Mouse (Mus musculus): ENCODE data around the gene BC067074. TPM values are rescaled to one million over a fixed set of nuclear protein-coding genes. Genes with fewer than 3 reads are reported as not detected.
"Not testable (repeated sequence)": the region's sequence is repeated elsewhere in the genome, so short reads cannot be mapped to it uniquely, and the experiment has no call there.

The BC067074 gene
- polyA plus RNA-seq, 1 experiment from 2014 or later, result 8.3 TPM

DNA sequence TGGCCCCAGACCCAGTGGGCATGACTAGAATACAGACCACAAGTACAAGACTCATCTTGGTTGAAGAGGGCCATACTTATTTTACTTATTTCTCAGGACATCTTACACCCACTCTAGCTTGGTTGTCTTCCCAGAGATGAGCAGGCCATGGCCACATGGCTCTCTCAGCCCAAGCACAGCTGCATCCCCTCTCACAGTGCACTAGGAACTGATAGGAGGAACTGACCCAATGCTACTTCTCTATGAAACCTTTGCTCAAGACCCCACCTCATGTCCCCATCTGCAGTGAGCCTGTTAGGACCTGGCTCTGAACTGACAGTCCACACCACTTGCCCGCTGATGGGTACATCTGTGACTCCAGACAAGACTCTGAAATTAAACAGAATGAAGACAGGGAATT is 88.8 kb downstream of the BC067074 start:
- H3K27ac ChIP-seq, result no peak overlapping the region
- ATAC-seq (ENCODE audit: insufficient number of reproducible peaks, insufficient read depth, low FRiP score, low TSS enrichment), result no peak
- H3K36me3 ChIP-seq, result no peaks in the 10 kb centered on the region
- H3K9ac ChIP-seq, result no peak overlapping the region
- no peaks in the 10 kb centered on the region for H3K4me1 ChIP-seq
- WGBS, result 85% methylated on average over 1 of the region's 1 CpGs
- H3K27me3 ChIP-seq, result no peaks in the 10 kb centered on the region
- no peaks in the 10 kb centered on the region for H3K9me3 ChIP-seq
- no peak overlapping the region for H3K4me2 ChIP-seq (replicated peaks)
- H3K4me3 ChIP-seq, result no peak overlapping the region

DNA sequence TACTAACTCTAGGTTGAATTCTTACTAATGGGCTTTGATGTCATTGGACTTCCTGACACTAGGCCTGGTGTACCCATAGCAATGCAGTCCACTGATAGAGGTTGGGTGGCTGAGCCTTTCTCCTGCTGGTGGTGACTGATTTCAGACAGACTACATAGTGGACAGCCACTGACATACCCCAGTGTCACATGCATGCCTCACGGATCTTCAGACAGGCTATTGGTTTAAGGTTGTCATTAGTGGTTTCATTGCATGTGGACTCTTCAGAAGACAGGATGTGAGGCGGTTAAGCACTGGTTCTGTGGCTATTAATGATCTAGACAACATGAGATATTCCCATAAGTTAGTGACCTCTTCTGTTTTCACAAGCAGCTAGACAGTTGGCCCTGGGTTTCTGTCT is 89.2 kb downstream of the BC067074 start:
- Histone ChIP-seq H3K4me2 (replicated peaks) (no peak overlapping the region), H3K9me3 (no peaks in the 10 kb centered on the region), H3K4me1 (no peaks in the 10 kb centered on the region), H3K9ac (no peak overlapping the region), H3K27ac (no peak overlapping the region), H3K27me3 (no peaks in the 10 kb centered on the region), H3K36me3 (no peaks in the 10 kb centered on the region), H3K4me3 (no peak overlapping the region)
- ATAC-seq (ENCODE audit: insufficient number of reproducible peaks, insufficient read depth, low FRiP score, low TSS enrichment), result no peak
- 86% methylated on average over 2 of the region's 2 CpGs for WGBS

DNA sequence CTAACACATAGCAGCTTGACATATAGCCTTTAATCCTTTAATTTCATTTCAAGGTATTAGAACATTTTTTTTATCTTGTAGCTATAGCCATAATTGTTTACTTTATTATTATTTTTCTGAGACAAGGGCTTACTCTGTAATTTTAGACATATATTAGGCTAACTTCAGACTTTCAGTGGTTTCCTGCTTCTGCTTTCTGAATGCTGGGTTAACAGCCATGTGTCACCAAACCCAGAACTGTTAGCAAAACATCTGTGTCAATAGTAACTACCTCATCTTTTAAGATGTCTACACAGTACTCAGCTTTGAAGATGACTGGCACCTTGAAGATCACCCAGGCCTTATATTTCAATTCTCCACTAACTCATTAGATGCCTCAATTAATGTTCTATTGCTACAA is 89.8 kb downstream of the BC067074 start:
- not testable (repeated sequence) for ATAC-seq (ENCODE audit: insufficient number of reproducible peaks, insufficient read depth, low FRiP score, low TSS enrichment); H3K9me3 ChIP-seq; H3K4me2 ChIP-seq (replicated peaks); H3K27ac ChIP-seq; H3K4me1 ChIP-seq; H3K27me3 ChIP-seq; H3K4me3 ChIP-seq; H3K9ac ChIP-seq; H3K36me3 ChIP-seq

DNA sequence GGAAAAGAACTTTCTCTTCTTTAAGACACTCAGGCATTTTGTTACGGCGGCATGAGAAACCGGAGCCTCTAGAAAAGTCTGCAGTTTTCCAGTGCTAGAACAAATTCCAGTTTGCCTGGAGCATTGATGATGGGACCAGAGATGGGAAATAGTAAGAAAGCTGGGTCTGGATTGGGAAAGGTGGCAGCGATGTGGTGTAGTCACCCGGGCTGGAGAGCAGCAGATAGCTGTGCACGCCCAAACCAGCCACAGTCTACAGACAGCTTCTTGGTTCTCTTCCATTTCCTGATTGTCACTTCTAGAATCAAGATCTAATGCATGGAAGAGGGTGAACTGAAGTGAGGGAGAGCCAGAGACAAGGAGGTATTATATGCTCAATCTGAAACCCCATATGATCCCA is 100.4 kb downstream of the BC067074 start:
- H3K4me1 ChIP-seq, result no peaks in the 10 kb centered on the region
- no peak overlapping the region for H3K27ac ChIP-seq
- no peaks in the 10 kb centered on the region for H3K36me3 ChIP-seq
- H3K4me3 ChIP-seq, result no peak overlapping the region
- no peak overlapping the region for H3K9ac ChIP-seq
- WGBS, result 91% methylated on average over 6 of the region's 6 CpGs
- H3K4me2 ChIP-seq (replicated peaks), result no peak overlapping the region
- H3K9me3 ChIP-seq, result no peaks in the 10 kb centered on the region
- H3K27me3 ChIP-seq, result no peaks in the 10 kb centered on the region
- no peak for ATAC-seq (ENCODE audit: insufficient number of reproducible peaks, insufficient read depth, low FRiP score, low TSS enrichment)

DNA sequence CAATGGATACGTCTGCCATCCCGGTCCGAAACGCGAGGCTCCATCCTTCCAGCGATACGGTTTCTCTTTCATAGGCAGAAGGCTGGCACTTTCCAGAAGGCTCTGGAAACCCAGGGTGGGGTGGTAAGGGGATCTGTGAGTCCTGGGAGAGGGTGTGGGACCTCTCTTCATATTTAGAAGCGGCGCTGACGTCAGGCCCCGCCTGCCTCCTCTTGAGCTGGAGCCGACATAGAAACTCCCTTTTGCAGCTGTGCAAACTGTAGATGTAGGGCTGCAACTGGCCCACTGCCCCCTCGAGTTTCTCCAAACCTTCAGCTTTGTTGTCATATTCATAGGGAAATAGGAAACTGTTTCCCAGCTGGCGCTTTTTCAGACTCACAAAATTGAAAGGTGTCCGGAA is 101.6 kb downstream of the BC067074 start:
- H3K9ac ChIP-seq, result no peak overlapping the region
- no peaks in the 10 kb centered on the region for H3K4me1 ChIP-seq
- H3K36me3 ChIP-seq, result no peaks in the 10 kb centered on the region
- H3K4me3 ChIP-seq, result no peak overlapping the region
- H3K9me3 ChIP-seq, result no peaks in the 10 kb centered on the region
- no peak for ATAC-seq (ENCODE audit: insufficient number of reproducible peaks, insufficient read depth, low FRiP score, low TSS enrichment)
- H3K27ac ChIP-seq, result no peak overlapping the region
- no peaks in the 10 kb centered on the region for H3K27me3 ChIP-seq
- no peak overlapping the region for H3K4me2 ChIP-seq (replicated peaks)
- WGBS, result 78% methylated on average over 15 of the region's 15 CpGs

DNA sequence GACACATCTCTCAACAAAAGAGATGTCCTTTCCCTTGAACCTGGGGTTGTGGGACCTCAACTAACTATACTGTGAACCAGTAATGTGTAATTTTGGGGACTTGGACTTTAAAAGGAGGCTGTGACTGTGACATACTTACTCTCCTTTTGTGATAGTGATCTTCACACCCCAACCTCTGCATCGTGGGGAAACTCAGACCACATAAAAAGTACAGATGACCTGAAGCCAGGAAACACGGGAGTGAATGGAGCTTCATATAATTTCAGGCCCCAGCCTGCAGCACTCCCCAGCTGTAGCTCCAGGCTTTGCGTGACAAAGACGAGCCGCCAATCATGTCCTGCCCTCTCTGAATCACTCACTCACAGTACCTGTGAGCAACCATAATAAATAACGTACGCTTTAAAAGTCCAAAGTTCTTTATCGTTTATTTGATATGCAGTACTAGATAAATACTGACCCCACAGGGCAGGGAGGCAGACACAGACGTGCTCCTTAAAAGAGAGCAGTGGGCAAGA is 104.1 kb downstream of the BC067074 start:
- Histone ChIP-seq H3K4me1 (no peaks in the 10 kb centered on the region), H3K27me3 (no peaks in the 10 kb centered on the region), H3K4me2 (replicated peaks) (no peak overlapping the region), H3K27ac (no peak overlapping the region), H3K9me3 (no peaks in the 10 kb centered on the region), H3K36me3 (no peaks in the 10 kb centered on the region), H3K9ac (no peak overlapping the region), H3K4me3 (no peak overlapping the region)
- no peak for ATAC-seq (ENCODE audit: insufficient number of reproducible peaks, insufficient read depth, low FRiP score, low TSS enrichment)
- WGBS, result 79% methylated on average over 9 of the region's 9 CpGs

DNA sequence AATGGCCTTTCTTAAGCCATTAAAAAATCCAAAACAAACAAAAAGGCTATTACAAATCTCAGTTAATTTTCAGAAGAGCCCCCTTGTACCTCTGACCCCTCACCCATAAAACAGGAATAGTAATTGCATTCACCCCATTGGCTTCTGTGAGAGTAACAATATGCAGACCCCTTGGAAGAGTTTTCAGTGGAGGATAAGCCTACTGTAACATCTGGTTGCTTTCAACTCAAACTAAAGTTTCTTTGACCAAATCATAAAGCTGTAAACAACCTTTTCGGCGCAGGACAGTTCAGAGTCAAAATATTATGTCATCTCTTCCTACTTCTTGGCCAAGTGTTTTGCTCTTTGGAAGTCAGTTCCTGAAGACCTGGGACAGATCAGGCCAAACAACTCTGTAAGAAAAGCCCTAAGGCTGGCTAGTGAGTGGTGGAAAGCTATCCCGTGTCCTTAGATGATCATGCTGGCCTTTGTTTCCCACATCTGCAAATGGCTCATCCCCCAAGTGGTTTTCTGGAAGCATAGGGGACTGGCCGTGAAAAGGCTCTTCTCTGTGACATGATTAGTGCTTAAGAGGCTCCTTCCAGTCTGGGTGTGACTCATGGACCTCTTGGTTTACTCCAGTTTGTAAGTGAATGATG is 108.5 kb downstream of the BC067074 start:
- H3K9me3 ChIP-seq, result no peaks in the 10 kb centered on the region

DNA sequence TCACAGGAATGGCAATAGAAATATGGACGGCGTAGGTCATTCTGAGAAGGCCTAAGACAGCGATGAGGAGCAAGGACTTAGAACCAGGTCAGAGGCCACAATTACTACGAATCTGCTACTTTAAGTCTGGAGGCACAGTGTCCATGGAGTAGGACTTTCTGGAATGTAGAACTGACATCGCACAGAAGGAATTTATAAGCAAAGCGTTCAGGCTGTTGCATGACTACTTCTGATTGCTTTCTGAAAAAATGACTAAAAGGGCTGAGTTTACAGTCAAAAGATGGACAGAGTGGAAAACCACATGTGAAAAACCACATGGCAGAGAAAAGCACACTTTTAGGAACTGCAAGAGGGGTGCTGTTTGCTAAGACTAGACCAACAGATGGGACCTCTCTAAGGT is 110.7 kb downstream of the BC067074 start:
- no peak overlapping the region for H3K4me3 ChIP-seq
- no peak overlapping the region for H3K9ac ChIP-seq
- 78% methylated on average over 6 of the region's 6 CpGs for WGBS
- no peaks in the 10 kb centered on the region for H3K9me3 ChIP-seq
- peaks cover 5% of the 10 kb centered on the region for H3K4me1 ChIP-seq
- no peak for ATAC-seq (ENCODE audit: insufficient number of reproducible peaks, insufficient read depth, low FRiP score, low TSS enrichment)
- no peaks in the 10 kb centered on the region for H3K27me3 ChIP-seq
- H3K4me2 ChIP-seq (replicated peaks), result no peak overlapping the region
- H3K27ac ChIP-seq, result no peak overlapping the region
- H3K36me3 ChIP-seq, result no peaks in the 10 kb centered on the region

More for the DNA sequence above, 108.5 kb downstream of the BC067074 start:
- no peak overlapping the region for H3K9ac ChIP-seq
- peaks cover 5% of the 10 kb centered on the region for H3K4me1 ChIP-seq
- H3K27ac ChIP-seq, result no peak overlapping the region
- no peak overlapping the region for H3K4me2 ChIP-seq (replicated peaks)
- H3K36me3 ChIP-seq, result no peaks in the 10 kb centered on the region
- no peaks in the 10 kb centered on the region for H3K27me3 ChIP-seq
- ATAC-seq (ENCODE audit: insufficient number of reproducible peaks, insufficient read depth, low FRiP score, low TSS enrichment), result no peak
- H3K4me3 ChIP-seq, result no peak overlapping the region
- WGBS, result 77% methylated on average over 4 of the region's 4 CpGs

DNA sequence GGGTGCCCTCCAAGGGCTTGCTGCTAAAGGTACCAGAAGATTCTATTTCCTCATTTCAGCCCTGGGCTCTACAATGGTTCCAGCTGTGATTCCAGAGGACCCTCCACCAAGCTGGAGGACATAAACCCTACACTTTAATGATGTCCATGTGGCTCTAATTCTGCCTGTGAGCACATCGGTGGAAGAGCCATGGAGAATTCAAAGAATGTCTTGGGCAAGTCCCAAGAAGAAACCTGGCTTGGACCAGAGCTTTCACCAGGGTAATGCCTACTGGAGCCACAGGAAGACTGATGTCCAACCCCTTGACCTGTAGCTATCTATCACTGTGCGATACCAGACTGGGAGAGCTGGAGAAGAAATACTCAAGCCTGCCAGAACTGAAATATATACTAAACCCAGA is 111.2 kb downstream of the BC067074 start:
- no peak overlapping the region for H3K27ac ChIP-seq
- WGBS, result 60% methylated on average over 2 of the region's 2 CpGs
- ATAC-seq (ENCODE audit: insufficient number of reproducible peaks, insufficient read depth, low FRiP score, low TSS enrichment), result no peak

DNA sequence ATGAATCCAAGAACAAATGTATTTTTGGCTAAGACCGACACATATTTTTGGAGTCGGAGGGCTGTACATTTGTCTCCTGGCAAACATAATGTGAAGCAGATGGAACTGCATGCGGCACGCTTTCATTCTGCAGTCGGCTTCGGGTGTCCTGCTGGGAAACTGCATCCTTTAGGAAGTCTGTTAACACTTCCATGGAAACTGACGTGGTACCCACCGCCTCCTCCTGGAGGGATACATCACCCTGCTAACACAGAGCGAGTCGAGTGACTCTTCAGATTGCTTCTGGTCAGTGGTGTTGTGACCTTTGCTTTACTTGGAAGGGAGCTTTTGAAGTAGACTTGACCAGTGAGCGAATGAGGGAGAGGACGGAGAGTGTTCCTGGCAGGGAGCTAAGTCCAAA is 117.0 kb downstream of the BC067074 start:
- Histone ChIP-seq H3K27ac (0 out of 2 replicates have a peak overlapping the region, but pooled peaks have one; percentile 36), H3K4me1 (0 out of 2 replicates have a peak, but pooled peaks cover 3% of the 10 kb centered on the region), H3K36me3 (no peaks in the 10 kb centered on the region), H3K4me2 (replicated peaks) (no peak overlapping the region), H3K4me3 (no peak overlapping the region), H3K27me3 (no peaks in the 10 kb centered on the region), H3K9ac (no peak overlapping the region), H3K9me3 (no peaks in the 10 kb centered on the region)
- 33% methylated on average over 12 of the region's 12 CpGs for WGBS
- no peak for ATAC-seq (ENCODE audit: insufficient number of reproducible peaks, insufficient read depth, low FRiP score, low TSS enrichment)

More for the DNA sequence above, 111.2 kb downstream of the BC067074 start:
- no peak overlapping the region for H3K9ac ChIP-seq
- H3K27me3 ChIP-seq, result no peaks in the 10 kb centered on the region
- H3K36me3 ChIP-seq, result no peaks in the 10 kb centered on the region
- no peak overlapping the region for H3K4me3 ChIP-seq
- no peak overlapping the region for H3K4me2 ChIP-seq (replicated peaks)
- H3K9me3 ChIP-seq, result no peaks in the 10 kb centered on the region
- peaks cover 5% of the 10 kb centered on the region for H3K4me1 ChIP-seq

DNA sequence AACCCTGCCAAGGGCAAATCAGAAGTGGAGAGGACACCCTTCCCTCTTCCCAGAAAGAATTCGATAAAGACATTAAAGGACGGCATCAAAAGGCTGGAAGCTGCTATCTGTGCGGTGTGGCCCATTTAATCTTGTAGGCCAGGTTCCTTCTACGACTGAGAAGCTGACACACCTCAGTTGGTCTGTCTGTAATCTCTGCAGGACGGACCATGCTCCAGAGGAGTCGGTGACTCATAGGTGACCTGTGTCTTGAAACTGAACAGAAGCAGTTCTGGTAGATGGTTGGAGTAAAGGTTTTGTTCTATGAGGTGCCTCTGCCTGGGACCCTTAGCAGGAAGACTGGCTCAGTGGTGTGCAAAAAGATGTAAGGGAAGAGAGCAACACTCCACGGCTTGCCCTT is 122.6 kb downstream of the BC067074 start:
- Histone ChIP-seq H3K9me3 (no peaks in the 10 kb centered on the region), H3K4me3 (no peak overlapping the region), H3K4me1 (0 out of 2 replicates have a peak, but pooled peaks cover 5% of the 10 kb centered on the region), H3K27ac (no peak overlapping the region), H3K9ac (no peak overlapping the region), H3K4me2 (replicated peaks) (no peak overlapping the region), H3K36me3 (no peaks in the 10 kb centered on the region), H3K27me3 (no peaks in the 10 kb centered on the region)
- ATAC-seq (ENCODE audit: insufficient number of reproducible peaks, insufficient read depth, low FRiP score, low TSS enrichment), result no peak
- 87% methylated on average over 7 of the region's 7 CpGs for WGBS

DNA sequence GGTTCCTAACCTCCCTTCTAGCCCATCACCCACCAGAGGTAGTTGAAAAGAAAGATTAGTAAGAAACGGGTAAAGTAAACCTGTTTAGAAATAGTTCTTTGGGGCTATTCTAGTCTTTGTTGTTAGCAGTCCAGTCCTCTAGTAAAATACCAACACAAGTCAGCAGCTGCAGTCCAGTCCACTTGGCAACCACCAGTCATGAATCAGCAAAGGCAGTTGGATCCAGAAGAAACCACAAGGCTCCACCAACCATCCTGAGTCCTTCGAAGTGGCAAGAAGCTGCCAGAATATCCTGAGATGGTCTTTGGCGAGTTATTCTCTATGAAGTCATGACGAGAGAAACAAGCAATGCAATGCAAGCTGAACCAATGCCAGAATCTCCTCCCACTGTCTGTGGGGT is 124.0 kb downstream of the BC067074 start:
- H3K27ac ChIP-seq, result no peak overlapping the region
- no peaks in the 10 kb centered on the region for H3K36me3 ChIP-seq
- no peaks in the 10 kb centered on the region for H3K27me3 ChIP-seq
- 89% methylated on average over 4 of the region's 4 CpGs for WGBS
- no peak overlapping the region for H3K4me2 ChIP-seq (replicated peaks)
- H3K4me1 ChIP-seq, result 0 out of 2 replicates have a peak, but pooled peaks cover 5% of the 10 kb centered on the region
- H3K4me3 ChIP-seq, result no peak overlapping the region
- H3K9me3 ChIP-seq, result no peaks in the 10 kb centered on the region
- H3K9ac ChIP-seq, result no peak overlapping the region
- ATAC-seq (ENCODE audit: insufficient number of reproducible peaks, insufficient read depth, low FRiP score, low TSS enrichment), result no peak

Data from embryonic facial prominence, embryonic 12.5 days (tissue).